Mouse (Mus musculus) ES-E14 (cell line): ENCODE data around the gene Rabepk. TPM values are rescaled to one million over a fixed set of nuclear protein-coding genes. Genes with fewer than 3 reads are reported as not detected.
A peak's percentile ranks its signal among the peaks of the same experiment; 100 is the strongest.

Experiments
- DNase-seq: peaks from one replicate; pipeline ENCODE4 v3.0.0-alpha.2; 2013; ENCODE audit warnings: low read depth, low spot score
- H3K27ac ChIP-seq: 2 replicates; pipeline ENCODE4 v1.5.1; 2012; ENCODE audit warnings: low read depth, mild to moderate bottlenecking, low read length, moderate library complexity, mixed read lengths; ENCODE audit not compliant: poor library complexity, insufficient read depth, severe bottlenecking
- H3K36me3 ChIP-seq: 2 replicates; pipeline ENCODE4 v1.6.1; 2012; ENCODE audit warnings: mild to moderate bottlenecking, low read length, moderate library complexity, mixed read lengths; ENCODE audit not compliant: control insufficient read depth, poor library complexity, insufficient read depth, severe bottlenecking
- H3K4me1 ChIP-seq, 2 experiments: fragments of 150-350 bp in 1 of 2; sonication (generic) in 1 of 2; 2 replicates each; pipeline ENCODE4 v1.6.1; 2012; ENCODE audit warnings: low read length in 2 of 2, mild to moderate bottlenecking in 1 of 2, mixed read lengths in 1 of 2; ENCODE audit not compliant: control insufficient read depth in 2 of 2, insufficient read depth in 2 of 2, poor library complexity in 1 of 2
- H3K4me3 ChIP-seq, 2 experiments: fragments of 150-350 bp in 1 of 2; sonication (generic) in 1 of 2; 2 replicates each; pipeline ENCODE4 v1.5.1; 2012; ENCODE audit warnings: low read length in 2 of 2, low read depth in 1 of 2, mild to moderate bottlenecking in 1 of 2, mixed read lengths in 1 of 2; ENCODE audit not compliant: insufficient read depth in 1 of 2, poor library complexity in 1 of 2, severe bottlenecking in 1 of 2
- H3K9ac ChIP-seq: 2 replicates; pipeline ENCODE4 v1.6.1; 2012; ENCODE audit warnings: low read depth, mild to moderate bottlenecking, low read length, mixed read lengths; ENCODE audit not compliant: poor library complexity, insufficient read depth, severe bottlenecking
- H3K9me3 ChIP-seq: fragments of 150-350 bp; sonication (generic); 2 replicates; pipeline ENCODE4 v1.6.1; 2012; ENCODE audit warnings: low read depth, mild to moderate bottlenecking, low read length; ENCODE audit not compliant: control insufficient read depth, insufficient read depth
- CHD2 ChIP-seq: IDR thresholded peaks from 2 replicates; pipeline ENCODE4 v1.6.1; 2014; ENCODE audit warnings: mild to moderate bottlenecking, low read depth, low read length, inconsistent platforms
- HCFC1 ChIP-seq: IDR thresholded peaks from 2 replicates; pipeline ENCODE4 v1.6.1; 2012; ENCODE audit warnings: low read length, inconsistent platforms, borderline replicate concordance; ENCODE audit not compliant: insufficient read depth
- MAFK ChIP-seq: IDR thresholded peaks from 2 replicates; pipeline ENCODE4 v1.6.1; 2014; ENCODE audit warnings: mild to moderate bottlenecking, low read depth, low read length, inconsistent platforms; ENCODE audit not compliant: insufficient read depth
- ZC3H11A ChIP-seq: IDR thresholded peaks from 2 replicates; pipeline ENCODE4 v1.6.1; 2012; ENCODE audit warnings: low read depth, mild to moderate bottlenecking, inconsistent platforms, low read length, borderline replicate concordance
- ZNF384 ChIP-seq: IDR thresholded peaks from 2 replicates; pipeline ENCODE4 v1.6.1; 2012; ENCODE audit warnings: low read depth, low read length, inconsistent platforms
- in situ Hi-C, 2 experiments: fragments of 600-800 bp; cut with MboI; formaldehyde crosslinking; loops; one replicate each; pipeline ENCODE4 v1.15.1; 2025; ENCODE audit warnings: low sequenced_read_pairs in 2 of 2, inconsistent platforms in 1 of 2; ENCODE audit not compliant: unreplicated experiment in 2 of 2
- total RNA-seq: library from RNA; depleted of rRNA; stranded (reverse); fragments of 300-350 nt; gene quantifications from 2 replicates; pipeline ENCODE4 v1.2.3, GENCODE M21; 2012

The Rabepk gene
- total RNA-seq, 1 experiment = 32.7 TPM

GRCm38 (mm10) chr2:34777237-34777868 lies 22.4 kb downstream of the Rabepk start:
- H3K36me3 ChIP-seq = peaks cover 40% of the 10 kb centered on the region

GRCm38 (mm10) chr2:34774493-34774892 lies 25.2 kb downstream of the Rabepk start:
- in situ Hi-C loops = no loop called here
- DNase-seq = no peak
- peaks cover 3 to 5% of the 10 kb centered on the region in 2 experiments; a peak in 1 of 4 replicates for H3K4me1 ChIP-seq
- peaks cover 39% of the 10 kb centered on the region for H3K36me3 ChIP-seq
- TF ChIP-seq ZC3H11A = no peak
- no peak for TF ChIP-seq ZNF384
- no peak for TF ChIP-seq MAFK
- TF ChIP-seq CHD2 = no peak
- TF ChIP-seq HCFC1 = no peak
- peak overlapping the region in 1 of 2 experiments; percentile 3; a peak in 1 of 4 replicates for H3K4me3 ChIP-seq
- no peak overlapping the region for H3K9ac ChIP-seq
- H3K9me3 ChIP-seq = no peaks in the 10 kb centered on the region
- no peak overlapping the region for H3K27ac ChIP-seq

More at GRCm38 (mm10) chr2:34777237-34777868, 22.4 kb downstream of the Rabepk start:
- Histone ChIP-seq H3K27ac (no peak overlapping the region), H3K9me3 (no peaks in the 10 kb centered on the region), H3K4me1 (peaks cover 3 to 5% of the 10 kb centered on the region in 2 experiments; a peak in 1 of 4 replicates), H3K9ac (no peak overlapping the region), H3K4me3 (no peak overlapping the region)
- TF ChIP-seq CHD2 (no peak; the same call in 1 of the 2 replicates), MAFK (no peak), ZNF384 (no peak), ZC3H11A (no peak), HCFC1 (no peak)
- in situ Hi-C loops = no loop called here
- DNase-seq = no peak

GRCm38 (mm10) chr2:34773673-34774072 lies 26.0 kb downstream of the Rabepk start:
- peaks cover 3 to 5% of the 10 kb centered on the region in 2 experiments; a peak in 1 of 4 replicates for H3K4me1 ChIP-seq
- TF ChIP-seq CHD2 (no peak), HCFC1 (no peak), MAFK (no peak), ZC3H11A (no peak), ZNF384 (no peak)
- no peak overlapping the region for H3K27ac ChIP-seq
- no peaks in the 10 kb centered on the region for H3K9me3 ChIP-seq
- H3K36me3 ChIP-seq = peaks cover 35% of the 10 kb centered on the region
- no peak for DNase-seq
- no peak overlapping the region for H3K9ac ChIP-seq
- in situ Hi-C loops = no loop called here
- H3K4me3 ChIP-seq = peak overlapping the region; percentile 1 to 82; a peak in 1 of 4 replicates

- no peak for DNase-seq
- peak overlapping the region; percentile 75 for H3K27ac ChIP-seq
- peaks cover 3 to 5% of the 10 kb centered on the region in 2 experiments; a peak in 1 of 4 replicates for H3K4me1 ChIP-seq
- H3K9ac ChIP-seq = peak overlapping the region; percentile 96
- H3K4me3 ChIP-seq = peak overlapping the region; percentile 82 to 97
- in situ Hi-C loops = no loop called here
- no peak for TF ChIP-seq HCFC1
- no peak for TF ChIP-seq MAFK
- TF ChIP-seq ZC3H11A = no peak
- 0 out of 2 replicates have a peak, but pooled peaks have one; percentile 8 for TF ChIP-seq ZNF384
- no peaks in the 10 kb centered on the region for H3K9me3 ChIP-seq
- peaks cover 35% of the 10 kb centered on the region for H3K36me3 ChIP-seq
Measured at GRCm38 (mm10) chr2:34772252-34773235, 27.2 kb downstream of the Rabepk start.
